Mouse (Mus musculus): ENCODE data around the gene Bglap3. TPM values are rescaled to one million over a fixed set of nuclear protein-coding genes. Genes with fewer than 3 reads are reported as not detected.
"Not testable (repeated sequence)": the region's sequence is repeated elsewhere in the genome, so short reads cannot be mapped to it uniquely, and the experiment has no call there.

Bglap3 gene
- polyA plus RNA-seq, 1 experiment, result not detected

DNA sequence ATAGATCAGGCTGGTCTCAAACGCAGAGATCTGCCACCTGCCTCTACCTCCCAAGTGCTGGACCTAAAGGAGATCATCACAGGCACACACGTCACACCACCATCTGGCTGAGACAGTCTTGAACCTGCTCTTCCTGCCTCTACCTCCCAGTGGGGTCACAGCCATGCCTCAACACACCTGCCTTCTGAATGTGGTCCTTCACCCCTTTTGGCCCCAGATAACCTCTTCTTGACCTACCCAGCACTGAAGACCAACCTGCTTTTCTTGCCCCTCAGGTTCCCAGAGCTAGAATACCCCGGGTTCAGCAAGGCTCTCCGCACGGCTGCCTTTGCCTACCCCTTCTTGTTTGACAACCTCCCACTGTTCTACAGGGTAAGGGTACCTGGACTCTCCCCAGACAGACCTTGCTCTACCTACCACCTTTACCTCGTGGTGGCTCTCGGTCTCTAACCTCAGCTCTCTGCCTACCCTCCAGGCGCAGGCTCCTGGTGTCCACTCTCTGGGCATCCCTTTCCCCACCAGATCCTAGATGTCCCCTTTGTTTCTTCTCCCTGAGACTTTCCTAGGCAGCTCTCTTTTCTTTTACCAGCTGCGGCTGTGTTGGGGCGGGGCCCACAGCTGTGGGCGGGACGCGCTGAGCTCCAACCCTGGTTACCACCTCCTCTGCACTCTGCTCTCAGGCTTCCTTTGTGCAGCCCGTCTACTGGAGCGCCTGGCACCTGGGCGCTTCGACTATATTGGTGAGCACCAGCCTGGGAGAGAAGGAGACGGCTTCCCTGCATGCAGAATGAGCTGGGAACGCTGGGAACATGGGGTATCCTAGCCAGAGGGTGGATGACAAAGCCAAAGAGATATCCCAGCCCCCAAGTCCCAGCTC, 3.4 kb upstream of the Bglap3 start:
- H3K27ac ChIP-seq (ENCODE audit: insufficient read depth, low read length); H3K4me1 ChIP-seq (ENCODE audit: control insufficient read depth, insufficient read depth, low read length); H3K4me3 ChIP-seq (ENCODE audit: insufficient read depth, low read length): not testable (repeated sequence)

- H3K27ac ChIP-seq (ENCODE audit: insufficient read depth, low read length); H3K4me1 ChIP-seq (ENCODE audit: control insufficient read depth, insufficient read depth, low read length); H3K4me3 ChIP-seq (ENCODE audit: insufficient read depth, low read length): not testable (repeated sequence)
These were observed 4.0 kb downstream of the Bglap3 start for GRCm38 (mm10) chr3:88368511-88368910.

- not testable (repeated sequence) for H3K4me3 ChIP-seq (ENCODE audit: insufficient read depth, low read length); H3K27ac ChIP-seq (ENCODE audit: insufficient read depth, low read length); H3K4me1 ChIP-seq (ENCODE audit: control insufficient read depth, insufficient read depth, low read length)
These were observed 5.0 kb downstream of the Bglap3 start for GRCm38 (mm10) chr3:88367517-88367916.

DNA sequence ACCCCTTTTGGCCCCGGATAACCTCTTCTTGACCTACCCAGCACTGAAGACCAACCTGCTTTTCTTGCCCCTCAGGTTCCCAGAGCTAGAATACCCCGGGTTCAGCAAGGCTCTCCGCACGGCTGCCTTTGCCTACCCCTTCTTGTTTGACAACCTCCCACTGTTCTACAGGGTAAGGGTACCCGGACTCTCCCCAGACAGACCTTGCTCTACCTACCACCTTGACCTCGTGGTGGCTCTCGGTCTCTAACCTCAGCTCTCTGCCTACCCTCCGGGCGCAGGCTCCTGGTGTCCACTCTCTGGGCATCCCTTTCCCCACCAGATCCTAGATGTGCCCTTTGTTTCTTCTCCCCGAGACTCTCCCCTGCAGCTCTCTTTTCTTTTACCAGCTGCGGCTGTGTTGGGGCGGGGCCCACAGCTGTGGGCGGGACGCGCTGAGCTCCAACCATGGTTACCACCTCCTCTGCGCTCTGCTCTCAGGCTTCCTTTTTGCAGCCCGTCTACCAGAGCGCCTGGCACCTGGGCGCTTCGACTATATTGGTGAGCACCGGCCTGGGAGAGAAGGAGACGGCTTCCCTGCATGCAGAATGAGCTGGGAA, 5.6 kb downstream of the Bglap3 start:
- H3K4me1 ChIP-seq (ENCODE audit: control insufficient read depth, insufficient read depth, low read length); H3K4me3 ChIP-seq (ENCODE audit: insufficient read depth, low read length); H3K27ac ChIP-seq (ENCODE audit: insufficient read depth, low read length): not testable (repeated sequence)

DNA sequence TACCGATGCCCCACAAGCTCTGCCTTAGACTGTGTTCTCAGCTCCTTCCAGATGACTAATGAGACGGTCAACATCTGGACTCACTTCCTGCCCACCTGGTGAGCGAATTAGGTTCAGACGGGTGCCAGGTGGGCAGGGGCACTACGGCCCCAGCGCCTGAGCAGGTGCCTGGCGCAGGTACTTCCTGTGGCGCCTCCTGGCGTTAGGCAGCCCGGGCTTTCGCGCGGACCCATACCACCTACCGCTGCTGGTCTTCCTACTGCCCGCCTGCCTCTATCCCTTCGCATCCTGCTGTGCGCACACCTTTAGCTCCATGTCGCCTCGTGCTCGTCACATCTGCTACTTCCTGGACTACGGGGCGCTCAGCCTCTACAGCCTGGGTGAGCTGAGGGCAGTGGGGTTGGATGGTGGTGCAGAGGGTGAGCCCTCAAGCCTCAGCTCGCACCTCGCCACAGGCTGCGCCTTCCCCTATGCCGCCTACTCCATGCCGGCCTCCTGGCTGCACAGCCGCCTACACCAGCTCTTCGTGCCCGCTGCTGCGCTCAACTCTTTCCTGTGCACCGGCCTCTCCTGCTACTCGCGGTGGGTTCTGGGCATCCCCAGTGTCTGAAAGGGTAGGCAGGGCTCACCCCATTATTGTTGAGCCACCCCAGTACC, 6.7 kb downstream of the Bglap3 start:
- TF ChIP-seq CTCF (IDR thresholded peaks at IDR 0.05; ENCODE audit: borderline replicate concordance, insufficient read depth, low read length) (no peak), POLR2A (IDR thresholded peaks at IDR 0.05; ENCODE audit: low read depth, low read length) (no peak)
- Histone ChIP-seq H3K27ac (ENCODE audit: insufficient read depth, low read length) (no peak overlapping the region), H3K4me3 (ENCODE audit: insufficient read depth, low read length) (no peak overlapping the region), H3K4me1 (ENCODE audit: control insufficient read depth, insufficient read depth, low read length) (no peaks in the 10 kb centered on the region)

DNA sequence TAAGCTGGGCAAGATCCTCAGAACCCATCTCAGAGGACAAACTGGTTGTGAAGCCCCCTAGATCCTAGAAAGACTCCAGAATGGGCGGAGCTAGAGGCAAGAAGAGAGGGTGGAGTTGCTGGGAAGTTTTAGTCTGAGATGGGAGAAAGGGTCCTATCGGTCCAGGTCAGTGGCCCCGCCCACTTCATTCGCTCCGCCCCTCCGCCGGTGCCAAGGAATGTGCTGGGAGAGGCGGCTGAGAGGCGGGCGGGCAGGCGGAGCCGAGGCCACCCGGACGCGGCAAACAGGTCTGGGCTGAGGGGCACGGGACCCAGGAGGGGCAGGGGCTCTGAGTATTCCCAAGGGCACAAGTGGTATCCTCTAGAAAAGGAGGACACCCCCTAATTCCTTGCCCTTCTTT, 8.2 kb downstream of the Bglap3 start, which contains the start of gene Paqr6:
Paqr6 (plus strand) TSS at position 248 of the 400 bp plus-strand sequence.
- H3K4me1 ChIP-seq (ENCODE audit: control insufficient read depth, insufficient read depth, low read length), result no peaks in the 10 kb centered on the region
- no peak within 1 kb of the TSS for H3K27ac ChIP-seq (ENCODE audit: insufficient read depth, low read length)
- no peak within 1 kb of the TSS for H3K4me3 ChIP-seq (ENCODE audit: insufficient read depth, low read length)
- TF ChIP-seq POLR2A (IDR thresholded peaks at IDR 0.05; ENCODE audit: low read depth, low read length) (no peak), CTCF (IDR thresholded peaks at IDR 0.05; ENCODE audit: borderline replicate concordance, insufficient read depth, low read length) (no peak)

DNA sequence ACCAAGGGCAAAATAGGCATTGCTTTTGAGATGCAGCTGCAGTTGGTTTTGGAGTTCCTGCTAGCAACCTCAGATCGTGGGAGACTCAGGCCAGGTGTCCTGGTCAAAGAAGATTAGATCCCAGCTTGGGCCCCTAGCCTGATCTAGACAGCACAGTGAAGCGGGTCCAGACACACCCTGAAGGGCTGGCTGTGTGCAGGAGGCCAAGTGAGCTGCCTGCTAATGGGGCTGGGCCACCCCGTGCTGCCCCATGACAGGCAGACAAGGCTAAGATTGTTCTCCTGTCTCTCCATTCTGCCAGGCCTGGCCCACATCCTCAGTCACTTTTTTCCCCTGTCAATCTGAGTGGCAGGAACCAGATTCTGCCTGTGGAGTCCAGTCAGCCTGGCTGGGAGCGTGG, 8.8 kb downstream of the Bglap3 start:
- Histone ChIP-seq H3K4me3 (ENCODE audit: insufficient read depth, low read length) (no peak overlapping the region), H3K27ac (ENCODE audit: insufficient read depth, low read length) (no peak overlapping the region)
- no peak for TF ChIP-seq CTCF (IDR thresholded peaks at IDR 0.05; ENCODE audit: borderline replicate concordance, insufficient read depth, low read length)
- TF ChIP-seq POLR2A (IDR thresholded peaks at IDR 0.05; ENCODE audit: low read depth, low read length), result no peak

DNA sequence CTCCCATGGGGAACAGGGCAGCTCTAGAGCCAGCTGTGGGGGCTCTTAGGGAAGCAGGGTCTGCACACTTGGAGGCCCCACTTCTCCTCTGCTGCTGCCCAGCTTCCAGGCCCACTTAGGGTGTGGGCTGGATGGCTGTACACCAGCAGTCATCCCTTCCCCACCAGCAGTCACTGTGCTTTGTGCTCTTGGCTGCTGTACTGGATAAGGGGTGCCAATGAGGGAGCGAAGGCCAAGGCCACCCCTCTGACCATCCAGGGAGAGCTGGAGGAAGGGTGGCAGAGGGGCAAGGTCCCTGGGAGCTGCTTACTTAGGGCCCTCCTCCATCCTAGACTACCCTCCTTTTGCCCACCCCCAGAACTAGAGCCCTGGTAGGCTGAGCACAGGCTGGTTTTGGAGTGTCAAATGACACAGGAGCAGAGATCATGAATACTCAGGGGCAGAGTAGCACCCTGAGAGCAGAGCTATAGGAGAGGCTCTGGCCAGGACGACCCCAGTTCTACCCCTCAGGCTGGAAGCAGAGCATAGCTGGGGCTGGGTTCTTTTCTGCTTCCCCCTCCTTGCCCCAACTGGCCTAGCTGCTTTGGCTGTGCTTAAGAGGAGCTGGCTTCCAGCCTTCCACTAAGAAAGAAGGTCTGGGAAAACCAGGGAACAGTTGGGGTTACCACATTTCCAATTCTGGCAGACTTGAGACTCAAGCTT, 10.8 kb downstream of the Bglap3 start:
- H3K27ac ChIP-seq (ENCODE audit: insufficient read depth, low read length), result no peak overlapping the region
- no peak for TF ChIP-seq POLR2A (IDR thresholded peaks at IDR 0.05; ENCODE audit: low read depth, low read length)
- TF ChIP-seq CTCF (IDR thresholded peaks at IDR 0.05; ENCODE audit: borderline replicate concordance, insufficient read depth, low read length), result no peak
- no peak overlapping the region for H3K4me3 ChIP-seq (ENCODE audit: insufficient read depth, low read length)
- no peaks in the 10 kb centered on the region for H3K4me1 ChIP-seq (ENCODE audit: control insufficient read depth, insufficient read depth, low read length)

More for the DNA sequence above, 8.8 kb downstream of the Bglap3 start:
- no peaks in the 10 kb centered on the region for H3K4me1 ChIP-seq (ENCODE audit: control insufficient read depth, insufficient read depth, low read length)

- no peaks in the 10 kb centered on the region for H3K4me1 ChIP-seq (ENCODE audit: control insufficient read depth, insufficient read depth, low read length)
- H3K27ac ChIP-seq (ENCODE audit: insufficient read depth, low read length), result no peak overlapping the region
- TF ChIP-seq CTCF (IDR thresholded peaks at IDR 0.05; ENCODE audit: borderline replicate concordance, insufficient read depth, low read length), result no peak
- no peak for TF ChIP-seq POLR2A (IDR thresholded peaks at IDR 0.05; ENCODE audit: low read depth, low read length)
- no peak overlapping the region for H3K4me3 ChIP-seq (ENCODE audit: insufficient read depth, low read length)
These were observed 11.4 kb downstream of the Bglap3 start for GRCm38 (mm10) chr3:88361096-88361495.

DNA sequence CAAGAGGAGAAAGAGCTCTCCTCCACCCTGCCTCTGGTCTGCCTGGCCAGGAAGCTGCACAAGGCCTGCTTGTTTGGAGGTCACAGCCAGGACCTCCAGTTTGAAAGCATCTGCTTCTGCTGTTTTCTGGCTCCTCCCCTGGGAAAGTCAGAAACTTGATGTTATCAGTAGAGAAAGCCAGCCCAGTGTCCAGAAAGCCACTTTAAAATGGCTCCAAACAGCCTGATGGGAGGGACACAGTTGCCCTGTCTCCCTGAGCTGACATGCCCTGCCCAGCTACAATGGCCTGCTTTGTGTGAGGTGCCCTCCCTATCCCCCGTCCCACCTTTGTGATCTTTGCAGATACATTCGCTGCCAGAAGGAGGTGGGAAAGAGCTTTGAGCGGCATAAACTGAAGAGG, 12.6 kb downstream of the Bglap3 start:
- Histone ChIP-seq H3K4me3 (ENCODE audit: insufficient read depth, low read length) (no peak overlapping the region), H3K27ac (ENCODE audit: insufficient read depth, low read length) (no peak overlapping the region), H3K4me1 (ENCODE audit: control insufficient read depth, insufficient read depth, low read length) (no peaks in the 10 kb centered on the region)
- no peak for TF ChIP-seq CTCF (IDR thresholded peaks at IDR 0.05; ENCODE audit: borderline replicate concordance, insufficient read depth, low read length)
- no peak for TF ChIP-seq POLR2A (IDR thresholded peaks at IDR 0.05; ENCODE audit: low read depth, low read length)
